Mouse (Mus musculus) liver, embryonic 14.5 days (tissue): ENCODE measurements around the gene Msi2. TPM values are rescaled to one million over a fixed set of nuclear protein-coding genes. Genes with fewer than 3 reads are reported as not detected.

ENCODE experiments used
- ATAC-seq: fragments of 200-750 bp; cut with Nextera tagmentation; 2 replicates; pipeline ENCODE4 v1.8.0; 2017; ENCODE audit warnings: moderate number of reproducible peaks, mild to moderate bottlenecking, moderate library complexity; ENCODE audit not compliant: insufficient read depth
- DNase-seq, 3 experiments: peaks; one replicate each; pipeline ENCODE4 v3.0.0-alpha.2; 2012 to 2013; ENCODE audit warnings: low read depth in 3 of 3, low spot score in 3 of 3
- H3K27ac ChIP-seq: fragments of 300-500 bp; sonication (generic); 2 replicates; pipeline ENCODE4 v1.5.1; 2014; ENCODE audit warnings: moderate library complexity, mild to moderate bottlenecking, control low read depth, inconsistent platforms
- H3K27me3 ChIP-seq: fragments of 300-500 bp; sonication (generic); 2 replicates; pipeline ENCODE4 v1.6.1; 2014; ENCODE audit warnings: mild to moderate bottlenecking, low read length, moderate library complexity; ENCODE audit not compliant: control insufficient read depth, insufficient read depth
- H3K36me3 ChIP-seq: fragments of 300-500 bp; sonication (generic); replicated peaks from 2 replicates; pipeline ENCODE4 v1.6.1; 2014; ENCODE audit warnings: low read depth; ENCODE audit not compliant: control insufficient read depth, insufficient read depth
- H3K4me1 ChIP-seq, 2 experiments: fragments of 200-500 bp in 1 of 2; fragments of 300-500 bp in 1 of 2; sonication (generic) in 1 of 2; replicated peaks; 2 replicates each; pipeline ENCODE4 v1.6.1; 2012 to 2014; ENCODE audit warnings: antibody characterized with exemption in 1 of 2, inconsistent platforms in 1 of 2, low read length in 1 of 2; ENCODE audit not compliant: control insufficient read depth in 2 of 2, insufficient read depth in 2 of 2
- H3K4me2 ChIP-seq: fragments of 300-500 bp; sonication (generic); 2 replicates; pipeline ENCODE4 v1.6.1; 2014; ENCODE audit warnings: low read depth, mild to moderate bottlenecking, control low read depth, moderate library complexity
- H3K4me3 ChIP-seq, 2 experiments: fragments of 200-500 bp in 1 of 2; fragments of 300-500 bp in 1 of 2; sonication (generic) in 1 of 2; 2 replicates each; pipeline ENCODE4 v1.5.1; 2012 to 2014; ENCODE audit warnings: low read depth in 2 of 2, low read length in 2 of 2, mild to moderate bottlenecking in 2 of 2, control low read depth in 1 of 2, inconsistent platforms in 1 of 2, moderate library complexity in 1 of 2; ENCODE audit not compliant: insufficient read depth in 1 of 2
- H3K9ac ChIP-seq: fragments of 300-500 bp; sonication (generic); replicated peaks from 2 replicates; pipeline ENCODE4 v1.6.1; 2014; ENCODE audit warnings: mild to moderate bottlenecking, control low read depth, moderate library complexity
- H3K9me3 ChIP-seq: fragments of 300-500 bp; sonication (generic); 2 replicates; pipeline ENCODE4 v1.6.1; 2016; ENCODE audit warnings: low read length, mixed read lengths; ENCODE audit not compliant: control insufficient read depth
- CTCF ChIP-seq: IDR thresholded peaks from 2 replicates; pipeline ENCODE4 v1.5.1; 2016; ENCODE audit warnings: antibody characterized with exemption, low read depth, control low read depth
- EP300 ChIP-seq: IDR thresholded peaks from 2 replicates; pipeline ENCODE4 v1.6.1; 2016; ENCODE audit warnings: antibody characterized with exemption, low read depth
- WGBS: fragments of 180-500 bp; shearing (Covaris S2); extraction: QIAGEN DNeasy Blood & Tissue Kit; methylation state at CpG from one replicate; pipeline ENCODE4 v1.1.7; 2014; ENCODE audit not compliant: insufficient replicate concordance; 5-methylcytosine and 5-hydroxymethylcytosine counted together
- polyA plus RNA-seq, 2 experiments: library from polyadenylated mRNA; depleted of rRNA in 1 of 2; stranded (reverse) in 1 of 2; unstranded in 1 of 2; fragments of >200 nt; fragmentation: Nextera tagmentation in 1 of 2; extraction: Ambion mirVana in 1 of 2; gene quantifications; 2 replicates each; pipeline versions ENCODE4 v1.2.1 to v1.2.3; 2012 to 2014

Gene Msi2
- polyA plus RNA-seq, 2 experiments: 2.1 to 6.2 TPM

GRCm38 (mm10) chr11:88506109-88506508, 212.2 kb downstream of the Msi2 start:
- no peaks in the 10 kb centered on the region for H3K4me1 ChIP-seq
- DNase-seq: no peak
- no peaks in the 10 kb centered on the region for H3K9me3 ChIP-seq
- no peak overlapping the region for H3K4me3 ChIP-seq
- H3K27me3 ChIP-seq: no peaks in the 10 kb centered on the region
- no peak for TF ChIP-seq CTCF
- no peak for TF ChIP-seq EP300
- 83% methylated on average over 13 of the region's 13 CpGs for WGBS
- H3K27ac ChIP-seq: no peak overlapping the region
- no peaks in the 10 kb centered on the region for H3K36me3 ChIP-seq
- no peak overlapping the region for H3K4me2 ChIP-seq
- H3K9ac ChIP-seq: no peak overlapping the region
- no peak for ATAC-seq

GRCm38 (mm10) chr11:88502566-88502965, 215.7 kb downstream of the Msi2 start:
- Histone ChIP-seq H3K27ac (no peak overlapping the region), H3K9me3 (no peaks in the 10 kb centered on the region), H3K4me2 (no peak overlapping the region), H3K36me3 (no peaks in the 10 kb centered on the region), H3K9ac (no peak overlapping the region), H3K4me1 (no peaks in the 10 kb centered on the region), H3K4me3 (no peak overlapping the region), H3K27me3 (no peaks in the 10 kb centered on the region)
- 75% methylated on average over 6 of the region's 6 CpGs for WGBS
- TF ChIP-seq CTCF (no peak), EP300 (no peak)
- DNase-seq (no peak), ATAC-seq (no peak)

- H3K9me3 ChIP-seq: no peaks in the 10 kb centered on the region
- no peaks in the 10 kb centered on the region for H3K27me3 ChIP-seq
- WGBS: 42% methylated on average over 7 of the region's 7 CpGs
- TF ChIP-seq EP300 (no peak), CTCF (no peak)
- ATAC-seq: no peak
- H3K27ac ChIP-seq: no peak overlapping the region
- no peaks in the 10 kb centered on the region for H3K4me1 ChIP-seq
- no peaks in the 10 kb centered on the region for H3K36me3 ChIP-seq
- H3K9ac ChIP-seq: no peak overlapping the region
- no peak for DNase-seq
- H3K4me2 ChIP-seq: no peak overlapping the region
- no peak overlapping the region for H3K4me3 ChIP-seq
These were observed 219.8 kb downstream of the Msi2 start for GRCm38 (mm10) chr11:88498491-88498890.

- Histone ChIP-seq H3K27me3 (no peaks in the 10 kb centered on the region), H3K36me3 (no peaks in the 10 kb centered on the region), H3K9ac (no peak overlapping the region), H3K9me3 (no peaks in the 10 kb centered on the region), H3K4me2 (no peak overlapping the region), H3K4me3 (no peak overlapping the region), H3K27ac (no peak overlapping the region), H3K4me1 (no peaks in the 10 kb centered on the region)
- ATAC-seq (no peak), DNase-seq (no peak)
- TF ChIP-seq EP300 (no peak), CTCF (no peak)
- 70% methylated on average over 5 of the region's 5 CpGs for WGBS
These were observed 221.9 kb downstream of the Msi2 start for GRCm38 (mm10) chr11:88496460-88496859.

- Histone ChIP-seq H3K9ac (no peak overlapping the region), H3K9me3 (no peaks in the 10 kb centered on the region), H3K4me2 (no peak overlapping the region), H3K27me3 (no peaks in the 10 kb centered on the region), H3K36me3 (no peaks in the 10 kb centered on the region), H3K4me3 (no peak overlapping the region), H3K27ac (no peak overlapping the region), H3K4me1 (no peaks in the 10 kb centered on the region)
- DNase-seq: no peak
- WGBS: 81% methylated on average over 5 of the region's 5 CpGs
- no peak for TF ChIP-seq CTCF
- TF ChIP-seq EP300: no peak
- no peak for ATAC-seq
These were observed 222.6 kb downstream of the Msi2 start for GRCm38 (mm10) chr11:88495759-88496158.

GRCm38 (mm10) chr11:88495018-88495417, 223.3 kb downstream of the Msi2 start:
- ATAC-seq (no peak), DNase-seq (no peak)
- TF ChIP-seq CTCF (no peak), EP300 (no peak)
- Histone ChIP-seq H3K27me3 (no peaks in the 10 kb centered on the region), H3K4me1 (no peaks in the 10 kb centered on the region), H3K9me3 (no peaks in the 10 kb centered on the region), H3K9ac (no peak overlapping the region), H3K27ac (no peak overlapping the region), H3K36me3 (no peaks in the 10 kb centered on the region), H3K4me3 (no peak overlapping the region), H3K4me2 (no peak overlapping the region)
- 68% methylated on average over 3 of the region's 3 CpGs for WGBS
